Mouse (Mus musculus): ENCODE measurements around the gene 6030408B16Rik.

6030408B16Rik gene

DNA sequence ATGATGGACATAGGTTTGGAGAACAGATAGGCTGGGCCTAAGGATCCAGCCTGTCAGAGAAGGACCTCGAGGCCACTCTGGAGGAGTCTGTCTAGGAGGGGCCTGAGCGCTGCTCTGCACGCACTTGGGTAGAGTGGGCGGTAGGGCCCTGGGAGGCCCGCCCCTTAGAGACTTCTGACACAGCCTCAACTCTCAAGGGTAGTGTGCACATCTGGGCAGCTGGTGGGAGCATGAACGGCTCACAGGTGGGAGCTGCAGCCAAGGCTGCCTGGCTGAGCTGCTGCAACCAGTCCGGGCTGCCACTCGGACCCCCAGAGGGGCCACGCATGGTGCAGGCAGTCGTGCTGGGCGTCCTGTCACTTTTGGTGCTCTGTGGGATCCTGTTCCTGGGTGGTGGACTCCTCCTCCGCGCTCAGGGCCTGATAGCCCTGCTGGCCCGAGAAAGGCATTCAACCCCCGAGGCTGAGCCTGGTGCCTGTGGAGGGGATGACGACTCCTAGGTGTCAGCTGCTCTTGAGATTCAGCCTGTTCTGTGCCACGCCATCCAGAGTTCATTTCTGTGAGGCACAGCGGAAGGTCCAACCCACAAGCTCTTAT, at the start of gene 6030408B16Rik:
Gene 6030408B16Rik, plus strand, starts transcription at position 188 of the 597 bp plus-strand sequence.
- no peak for DNase-seq

DNA sequence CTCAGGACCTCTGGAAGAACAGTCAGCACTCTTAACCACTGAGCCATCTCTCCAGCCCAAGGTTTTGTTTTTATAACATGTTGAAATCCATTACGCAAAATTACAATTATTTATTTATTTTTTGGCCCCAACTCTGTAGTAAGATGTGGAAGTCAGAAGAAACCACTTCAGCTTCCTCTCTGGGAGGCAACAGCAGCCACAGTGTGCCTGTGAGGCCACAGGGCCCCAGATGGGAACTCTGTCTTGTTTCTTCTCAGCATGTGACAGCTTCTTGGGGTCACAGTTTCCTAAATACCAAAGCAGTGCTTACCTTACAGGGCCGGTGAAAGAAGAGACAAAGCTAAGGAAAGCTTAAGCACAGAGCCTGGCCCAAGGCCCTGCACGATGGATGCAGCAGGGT, 49.0 kb upstream of the 6030408B16Rik start:
- peak in 1 of 2 experiments; percentile 12 for DNase-seq

DNA sequence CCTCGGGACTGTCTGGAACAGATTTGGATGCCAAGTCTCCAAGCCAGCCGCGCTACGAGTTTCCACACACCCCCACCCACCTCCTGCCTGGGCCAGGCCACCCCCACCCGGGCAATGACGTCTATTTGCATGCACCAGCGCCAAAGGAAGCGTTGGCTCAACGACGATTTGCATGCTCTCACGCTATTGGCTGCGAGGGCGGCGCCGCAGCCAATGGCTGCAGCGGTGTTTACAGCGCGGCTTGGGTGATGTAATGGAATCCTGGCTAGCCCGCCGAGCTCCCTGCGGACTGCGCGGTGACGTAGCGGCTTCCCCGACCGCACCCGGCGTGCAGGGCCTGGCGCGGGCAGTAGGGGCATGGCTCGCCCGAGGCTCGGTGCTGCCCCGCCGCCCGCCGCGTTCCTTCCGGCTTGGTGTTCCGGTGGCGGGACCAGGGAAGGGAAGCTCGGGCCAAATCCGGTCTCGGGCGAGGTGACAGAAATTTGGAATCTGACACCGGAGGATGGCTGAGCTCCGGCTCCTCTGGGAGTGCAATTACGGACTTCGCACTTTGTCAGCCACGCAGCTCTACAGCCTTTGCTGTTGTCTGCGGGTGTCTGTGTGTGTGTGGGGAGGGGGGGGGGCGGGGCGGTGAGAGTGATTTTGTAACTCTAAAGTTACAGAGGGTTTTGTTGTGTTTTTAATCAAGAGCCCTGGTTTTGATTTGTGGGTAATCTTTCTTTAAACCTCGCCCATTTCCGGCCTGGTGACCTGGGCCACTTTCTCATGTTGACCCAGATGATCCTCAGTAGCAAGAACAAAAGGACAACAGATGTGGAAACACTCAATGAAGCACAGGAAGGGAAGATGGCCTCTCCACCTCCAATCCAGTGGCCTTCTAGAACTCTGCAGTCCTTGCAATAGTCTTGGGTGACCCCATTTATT, 46.5 kb upstream of the 6030408B16Rik start:
- DNase-seq = peak; percentile 90 to 97

DNA sequence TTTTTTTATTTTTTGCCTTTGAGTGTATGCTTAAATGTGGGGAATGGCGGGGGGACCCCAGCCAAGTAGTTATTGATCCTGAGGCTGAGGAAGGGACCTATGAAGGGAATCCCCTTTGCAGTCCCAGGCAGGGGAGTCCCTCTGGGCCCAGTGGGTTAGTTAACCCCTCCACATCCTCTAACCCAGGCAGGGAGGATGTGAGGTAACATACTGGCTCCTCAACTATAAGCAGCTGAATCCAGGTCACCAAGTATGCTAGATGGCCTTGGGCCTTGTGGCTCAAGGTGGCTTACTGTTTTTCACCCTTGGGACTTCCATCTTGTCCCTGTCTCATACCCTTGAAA, 45.9 kb upstream of the 6030408B16Rik start:
- DNase-seq = peak in 1 of 2 experiments; percentile 38

DNA sequence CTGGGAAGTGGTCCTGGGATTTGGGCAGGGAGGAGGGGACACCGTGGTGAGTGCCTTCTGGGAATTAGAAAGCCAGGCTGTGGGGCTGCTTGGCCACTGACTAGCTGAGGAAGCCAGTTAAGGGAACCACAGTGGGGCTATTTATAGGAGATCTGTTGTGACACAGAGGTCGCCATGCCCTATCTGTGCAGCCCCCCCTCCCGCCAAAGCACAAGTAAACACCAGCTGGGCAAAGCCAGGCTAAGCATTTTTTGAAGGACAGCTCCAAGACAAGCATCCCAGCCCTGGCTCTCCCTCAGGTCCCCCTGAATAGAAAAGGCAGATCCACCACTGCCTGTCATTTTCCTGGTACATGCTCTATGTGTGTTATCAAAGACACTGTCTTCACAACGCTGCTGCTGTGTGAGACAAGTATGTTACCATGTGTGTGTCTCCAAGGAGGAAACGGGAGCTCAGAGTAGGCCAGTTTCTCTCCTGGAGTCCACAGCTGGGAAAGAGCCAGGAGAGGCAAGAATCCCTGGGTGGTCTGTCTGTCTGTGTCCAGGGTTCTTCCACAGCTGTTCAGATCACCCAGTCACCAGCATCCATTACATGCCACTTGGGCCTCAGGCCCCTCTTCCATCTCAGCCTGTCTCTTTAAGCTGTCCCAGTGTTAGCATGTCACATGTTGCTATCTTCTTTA, 44.8 kb upstream of the 6030408B16Rik start:
- no peak for DNase-seq

DNA sequence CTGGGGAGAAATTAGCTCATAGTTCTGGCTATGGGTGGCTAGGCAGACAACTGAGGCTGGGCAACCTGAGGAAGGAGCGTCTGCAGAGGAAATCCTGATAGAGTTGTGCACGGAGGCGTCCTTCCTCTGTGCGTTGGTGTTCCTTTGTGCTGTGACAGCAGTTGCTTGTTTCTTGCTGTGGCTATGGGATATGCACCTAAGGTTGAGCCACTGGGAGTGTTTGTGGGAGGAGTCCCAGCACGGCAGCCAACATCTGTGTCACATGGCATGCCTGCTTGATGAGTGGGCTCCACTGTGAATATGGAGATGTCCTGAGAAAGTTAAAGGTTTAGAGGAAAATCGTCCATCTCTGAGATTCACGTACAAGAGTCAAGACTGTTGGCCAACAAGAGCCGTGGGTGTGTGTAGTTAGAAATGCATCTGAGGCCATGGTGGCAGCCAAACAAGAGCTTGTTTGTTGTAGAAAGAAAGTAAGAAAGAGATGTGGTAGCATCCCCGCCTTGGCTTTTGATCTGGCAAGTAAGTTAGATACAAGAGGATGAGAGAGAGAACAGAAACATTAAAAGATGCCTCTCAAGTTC, 42.7 kb upstream of the 6030408B16Rik start:
- peak in 1 of 2 experiments; percentile 59 for DNase-seq

DNA sequence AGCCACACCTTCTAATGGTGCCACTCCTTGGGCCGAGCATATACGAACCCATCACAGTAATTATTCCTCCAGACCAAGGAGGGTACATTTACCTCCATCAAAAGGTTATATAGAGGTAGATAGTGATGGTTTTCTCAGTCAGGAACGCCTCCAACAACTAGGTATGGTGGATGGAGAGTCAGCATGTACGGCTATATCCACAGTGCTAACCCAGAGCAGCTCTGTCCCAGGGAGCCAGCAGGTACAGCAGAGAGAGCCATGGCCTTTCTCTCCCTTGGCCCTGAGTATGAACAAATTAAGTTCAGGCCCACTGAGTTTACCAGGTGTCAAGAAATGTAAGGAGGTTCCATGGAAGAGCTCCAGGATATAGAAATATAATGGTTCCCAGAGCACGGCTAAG, 41.1 kb upstream of the 6030408B16Rik start:
- no peak for DNase-seq

DNA sequence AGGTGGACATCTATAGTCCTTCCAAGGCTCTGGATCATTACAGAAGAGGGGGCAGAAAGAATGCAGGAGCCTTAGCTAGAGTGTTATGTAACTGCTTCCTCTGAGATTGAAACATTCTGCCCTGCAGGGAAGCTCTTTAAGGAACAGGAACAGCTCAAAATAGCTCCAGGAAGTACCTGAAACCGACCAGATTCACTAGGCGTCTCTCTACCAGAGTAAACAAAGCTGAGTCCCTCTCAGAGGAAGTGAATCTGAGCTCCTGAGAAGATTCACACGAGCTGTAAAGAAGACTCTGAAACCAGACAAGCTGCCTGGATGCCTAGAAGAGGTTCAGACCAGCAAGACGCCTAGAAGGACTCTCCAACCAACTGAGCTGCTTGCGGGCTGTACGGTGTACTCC, 40.4 kb upstream of the 6030408B16Rik start:
- DNase-seq = no peak

DNA sequence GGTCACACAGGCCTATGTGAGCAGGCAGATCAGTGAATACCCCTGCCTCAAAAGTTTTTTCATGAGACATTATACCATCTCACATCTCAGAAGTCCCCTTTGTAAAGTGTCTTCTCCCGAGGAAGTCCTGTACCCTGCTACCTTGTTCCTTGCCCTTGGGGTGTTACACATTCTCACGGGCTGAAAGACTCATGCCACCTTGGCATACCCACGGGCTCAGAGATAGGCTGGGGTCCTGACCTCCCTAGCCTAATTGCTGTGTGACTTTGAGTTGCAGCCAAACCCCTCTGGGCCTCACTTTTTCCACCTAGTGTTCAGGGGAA, 39.5 kb upstream of the 6030408B16Rik start:
- DNase-seq = no peak

DNA sequence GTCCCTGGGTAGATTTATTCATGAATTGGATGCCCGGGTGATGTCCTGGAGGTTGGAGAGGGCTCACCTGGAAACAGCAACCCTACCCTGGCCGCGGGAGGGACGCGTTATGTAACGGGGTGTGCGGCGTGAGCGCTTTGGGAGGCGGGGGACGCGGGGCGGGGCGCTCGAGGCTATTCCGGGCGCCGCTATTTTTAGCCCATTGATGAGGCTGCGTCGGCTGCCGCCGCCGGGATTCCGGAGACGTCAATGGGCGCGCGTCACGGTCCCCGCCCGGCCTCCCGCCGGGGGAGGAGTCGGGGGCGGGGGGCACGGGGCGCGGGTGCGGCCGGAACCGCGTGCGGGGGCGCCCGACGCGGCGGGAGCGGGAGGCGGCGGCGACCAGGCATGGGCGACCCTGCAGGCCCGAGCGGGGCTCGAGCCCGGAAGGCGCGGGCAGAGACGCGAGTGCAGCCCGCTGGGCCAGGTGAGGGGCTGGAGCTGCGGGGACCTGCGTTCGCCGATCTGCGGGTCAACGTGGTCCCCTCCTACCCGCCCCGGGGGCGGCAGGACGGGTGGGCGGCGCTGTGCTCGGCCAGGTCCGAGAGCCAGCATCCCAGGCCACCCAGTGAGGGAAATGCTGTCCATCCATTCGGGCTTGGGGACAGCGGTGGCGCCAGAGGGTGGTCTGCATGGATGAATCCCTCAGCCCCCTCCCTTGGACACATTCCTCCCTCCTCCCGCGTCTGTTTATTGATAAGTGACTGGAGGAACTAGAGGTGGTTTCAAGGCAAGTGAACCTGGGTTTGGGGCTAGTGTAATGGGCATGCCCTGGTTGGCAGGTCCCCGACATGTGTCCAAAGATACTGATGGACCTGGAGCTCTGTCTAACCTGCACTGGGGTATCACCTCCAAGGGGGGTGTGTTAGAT, 38.9 kb upstream of the 6030408B16Rik start, which contains the start of gene Nr4a1:
Gene Nr4a1, plus strand, starts transcription at position 384 of the 910 bp plus-strand sequence.
- DNase-seq = peak; percentile 68 to 81

DNA sequence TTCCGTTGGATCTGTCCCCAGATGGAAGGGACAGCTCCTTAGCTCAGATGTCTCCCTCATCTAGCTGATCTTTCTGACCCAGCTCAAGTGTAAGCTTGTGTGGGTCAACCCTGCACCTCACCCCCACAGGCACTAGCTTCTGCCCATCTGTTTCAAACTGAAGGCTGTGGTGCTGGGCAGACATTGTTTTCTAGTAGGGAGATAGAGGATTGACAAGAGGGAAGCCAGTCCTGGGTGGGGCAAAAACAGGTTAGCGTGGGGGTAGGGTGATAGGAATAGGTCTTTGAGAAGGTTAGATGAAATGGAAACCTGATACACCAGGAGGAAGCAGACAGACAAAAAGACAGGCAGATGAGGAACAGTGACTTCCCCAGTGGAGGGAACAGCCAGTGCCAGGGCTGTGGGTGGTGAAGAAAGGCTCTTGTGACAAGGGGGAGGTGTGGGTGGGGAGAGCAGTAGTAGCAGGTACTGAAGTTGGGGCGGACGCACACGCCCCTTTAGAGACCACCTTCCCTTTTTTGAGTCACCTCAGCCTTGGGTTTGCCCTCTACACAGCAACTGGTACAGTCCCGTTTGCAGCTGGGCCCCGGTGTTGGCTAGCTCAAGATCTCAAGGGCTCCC, 37.1 kb upstream of the 6030408B16Rik start:
- DNase-seq = peak in 1 of 2 experiments; percentile 51

DNA sequence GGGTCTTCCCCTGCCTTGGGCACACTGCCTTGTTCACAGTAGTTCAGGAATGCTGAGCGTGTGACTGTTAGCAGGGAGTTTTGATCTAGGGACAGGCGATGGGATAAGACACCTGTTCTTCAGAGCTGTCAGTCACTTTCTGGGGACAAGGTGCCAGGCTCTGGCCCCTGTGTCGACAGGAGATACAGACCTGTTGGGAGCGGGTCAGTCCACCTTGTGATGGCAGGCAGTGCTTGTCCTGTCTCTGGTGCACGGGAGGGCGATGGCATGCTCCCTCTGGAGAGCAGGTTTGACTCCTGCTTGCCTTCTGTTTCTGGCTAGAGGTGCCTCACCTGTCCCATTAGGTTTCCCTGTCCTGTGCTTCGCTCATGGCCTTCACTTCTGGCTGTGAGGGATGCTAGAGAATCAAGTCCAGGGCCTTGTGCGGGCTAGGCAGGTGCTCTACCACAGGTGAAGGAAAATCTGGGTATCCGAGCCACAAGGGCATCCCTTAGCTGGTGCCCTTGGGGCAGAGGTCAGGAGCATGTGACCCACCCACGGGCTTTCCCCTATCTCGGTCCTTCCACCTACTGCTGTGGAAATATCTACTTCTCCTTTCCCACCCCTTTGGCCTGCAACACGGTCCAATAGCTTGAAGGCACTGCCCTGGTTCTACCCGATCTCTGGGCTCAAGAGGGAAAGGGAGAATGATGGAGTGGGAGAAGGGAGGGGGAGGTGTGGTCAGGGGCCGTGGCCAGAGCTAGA, 36.4 kb upstream of the 6030408B16Rik start:
- DNase-seq = no peak

DNA sequence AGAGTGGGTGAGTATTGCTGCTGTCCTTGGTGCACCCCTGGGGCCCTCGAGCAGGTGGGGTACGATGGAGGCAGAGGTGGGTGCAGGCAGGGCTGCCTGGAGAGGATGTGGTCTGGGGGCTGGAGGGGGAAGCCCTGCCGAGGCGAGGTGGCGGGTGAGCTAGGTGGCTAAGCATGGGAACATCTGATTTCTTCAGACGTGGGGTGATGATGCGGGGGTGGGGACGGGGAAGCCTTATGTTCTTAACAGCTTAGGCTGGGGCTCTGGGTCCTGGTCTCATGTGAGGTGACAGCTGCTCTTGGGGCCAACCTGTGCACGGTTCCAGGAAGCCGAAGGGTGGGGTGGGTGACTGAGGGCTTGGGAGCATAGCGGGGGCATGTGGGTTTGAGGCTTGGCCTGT, 34.6 kb upstream of the 6030408B16Rik start:
- peak; percentile 89 to 94 for DNase-seq

DNA sequence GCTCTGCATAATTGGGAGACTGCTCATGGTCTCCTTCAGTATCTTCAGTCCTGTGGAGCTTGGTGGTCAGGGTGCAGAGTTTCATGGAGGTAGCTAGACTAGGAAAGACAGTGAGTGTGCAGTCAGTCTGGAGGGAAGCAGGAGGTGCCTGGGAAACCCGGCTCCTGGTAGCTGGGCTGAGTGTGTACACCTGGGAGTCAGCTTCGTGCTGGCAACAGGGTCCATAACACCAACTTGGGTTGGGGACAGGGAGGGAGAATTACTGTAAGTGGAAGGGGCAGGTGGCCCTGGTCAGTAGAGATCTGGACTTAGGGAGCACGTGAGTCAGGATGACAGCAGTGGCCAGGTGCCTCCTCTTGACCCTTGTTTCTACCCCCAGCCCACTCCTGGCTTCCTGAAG, 33.1 kb upstream of the 6030408B16Rik start:
- no peak for DNase-seq

DNA sequence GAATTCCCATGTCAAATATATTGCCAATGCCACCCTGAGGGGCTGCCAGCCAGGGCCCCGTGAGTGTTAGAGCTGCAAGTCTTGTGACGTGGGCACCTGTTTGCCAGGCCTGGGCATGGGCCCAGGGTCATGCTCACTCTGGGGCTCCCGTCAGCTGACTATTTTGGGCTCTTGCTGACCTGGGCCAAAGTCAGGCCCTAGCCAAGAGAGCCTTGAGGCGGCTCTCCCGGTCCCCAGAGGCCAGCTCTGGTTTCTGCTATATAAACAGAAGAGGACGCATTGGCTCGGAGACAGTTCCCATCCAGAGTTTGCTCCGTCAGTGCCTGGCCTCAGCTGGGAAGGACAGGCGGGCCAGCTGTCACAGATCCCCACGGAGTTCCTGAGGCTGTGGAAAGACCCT, 32.6 kb upstream of the 6030408B16Rik start:
- DNase-seq = no peak

DNA sequence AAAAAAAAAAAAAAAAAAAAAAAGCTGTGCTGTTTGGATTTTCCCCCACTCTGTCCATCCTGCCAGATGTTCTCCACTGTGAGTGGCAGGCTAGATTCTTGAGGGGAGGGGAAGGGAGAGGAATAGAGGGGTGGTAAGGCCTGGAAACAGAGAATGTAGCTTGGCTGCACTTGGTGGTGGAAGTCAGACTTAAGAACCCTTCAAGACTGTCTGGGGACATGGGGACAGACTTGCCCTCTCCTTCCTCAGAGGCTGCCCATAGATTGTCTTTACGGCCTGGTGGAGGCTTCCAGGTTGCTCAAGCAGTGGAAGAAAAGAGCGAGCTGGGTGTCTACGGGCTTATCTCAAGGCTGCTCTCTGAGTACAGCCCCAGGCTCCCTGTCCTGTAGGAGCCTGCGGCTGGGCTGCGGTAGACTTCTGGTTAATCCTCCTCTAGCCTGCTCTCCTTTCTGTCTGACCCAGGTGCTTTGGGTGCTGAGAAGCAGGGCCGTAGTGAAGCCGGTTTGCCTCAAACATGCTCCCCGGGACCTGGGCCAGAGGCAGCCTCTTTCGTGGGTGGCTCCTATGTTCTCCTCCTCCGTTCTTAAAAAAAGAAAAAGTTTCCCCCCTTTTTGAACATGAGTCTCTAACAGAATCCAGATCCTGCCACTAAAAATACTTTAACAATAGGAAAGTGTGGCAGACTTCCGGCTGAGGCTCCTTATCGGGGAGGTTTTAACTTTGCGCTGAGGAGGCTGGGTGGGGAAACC, 32.0 kb upstream of the 6030408B16Rik start:
- DNase-seq = no peak

DNA sequence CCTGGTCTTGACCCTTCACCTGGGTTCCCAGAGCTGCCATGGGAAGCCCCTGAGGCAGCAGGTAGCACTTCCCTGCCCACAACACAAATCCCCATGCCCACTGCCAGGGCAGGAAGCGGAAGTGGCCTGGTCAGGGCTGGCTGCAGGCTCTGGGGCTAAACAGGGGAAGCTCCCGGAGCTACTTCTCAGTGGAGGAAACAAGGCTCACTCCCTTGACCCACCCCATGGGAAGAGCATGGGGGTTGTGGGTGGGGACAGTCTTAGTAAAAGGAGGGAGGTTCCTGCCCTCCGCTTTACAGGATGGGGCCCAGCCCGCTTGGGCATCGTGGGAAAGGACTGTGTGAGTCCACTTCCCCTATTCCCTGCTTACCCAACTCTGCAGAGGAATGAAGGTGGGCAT, 30.5 kb upstream of the 6030408B16Rik start:
- no peak for DNase-seq

DNA sequence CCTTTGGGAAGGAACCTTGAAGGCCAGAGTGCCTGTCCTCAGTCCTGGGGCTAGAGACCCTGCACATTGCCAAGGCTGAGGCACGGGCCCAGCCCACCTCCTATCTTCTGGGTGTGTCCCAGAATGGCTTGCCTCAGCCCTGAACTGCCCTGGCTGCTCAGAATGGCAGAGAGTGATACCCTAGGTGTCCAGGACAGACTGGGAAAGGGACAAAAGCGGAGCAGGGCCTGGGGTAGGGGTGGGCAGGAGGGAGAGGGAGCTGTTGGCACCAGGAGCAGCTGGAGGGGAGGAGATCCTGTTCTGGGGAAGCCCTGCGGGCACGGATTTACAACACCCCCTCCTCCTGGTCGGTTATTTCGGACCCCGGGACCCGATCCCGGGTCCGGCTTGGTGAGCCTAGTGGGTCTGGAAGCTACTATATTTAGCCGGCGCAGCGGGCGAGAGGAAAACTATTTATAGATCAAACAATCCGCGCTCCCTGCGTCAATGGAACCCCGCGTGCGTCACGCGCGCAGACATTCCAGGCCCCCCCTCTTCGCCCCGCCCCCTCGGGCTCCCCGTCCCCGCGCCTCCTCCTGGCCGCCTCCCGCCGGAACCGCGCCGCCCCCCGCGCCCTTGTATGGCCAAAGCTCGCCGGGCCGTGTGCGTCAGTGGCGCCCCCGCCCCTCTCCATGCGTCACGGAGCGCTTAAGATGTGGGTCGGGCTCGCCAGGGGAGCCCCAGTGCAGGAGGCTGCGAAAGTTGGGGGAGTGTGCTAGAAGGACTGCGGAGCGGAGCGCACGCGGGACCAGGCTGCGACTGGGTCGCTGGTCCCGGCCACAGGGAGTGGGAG, 26.7 kb upstream of the 6030408B16Rik start:
- peak; percentile 84 to 91 for DNase-seq
